Mouse (Mus musculus): ENCODE results near the gene Diaph3. TPM values are rescaled to one million over a fixed set of nuclear protein-coding genes. Genes with fewer than 3 reads are reported as not detected.

Diaph3 gene
- total RNA-seq, 4 experiments from 2014 or later, result 0.73 to 1.7 (median 0.96) TPM

- DNase-seq, result no peak
These were observed 500.9 kb downstream of the Diaph3 start for GRCm38 (mm10) chr14:86640086-86640485.

- DNase-seq, result no peak
These were observed 505.4 kb downstream of the Diaph3 start for GRCm38 (mm10) chr14:86635594-86636140.

- DNase-seq, result no peak
These were observed 506.0 kb downstream of the Diaph3 start for GRCm38 (mm10) chr14:86635052-86635451.

- no peak for DNase-seq
These were observed 507.2 kb downstream of the Diaph3 start for GRCm38 (mm10) chr14:86633799-86634198.

- DNase-seq, result no peak
These were observed 516.1 kb downstream of the Diaph3 start for GRCm38 (mm10) chr14:86624816-86625425.

- no peak for DNase-seq
These were observed 521.4 kb downstream of the Diaph3 start for GRCm38 (mm10) chr14:86619637-86620036.

Small RNAs within 50 kb of the gene (microRNA-seq; reads per million reads assigned to microRNA genes)
- gene Gm23438, result 0 reads per million in 2 experiments

Data from adrenal gland, adult 8-10 months (tissue).